Mouse (Mus musculus): ENCODE measurements at regions not wholly inside any gene's neighbourhood (a gene's known extent, or its start where the extent isn't known, plus 50 kb on each side); places are given as distances from the start of the nearest gene placed in this dataset.

- peak; percentile 9 for DNase-seq
Observed at GRCm38 (mm10) chr6:126350476-126350875, 183.8 kb upstream of the Ntf3 start.

GRCm38 (mm10) chr6:126349905-126350304 is 183.2 kb upstream of the Ntf3 start:
- no peak for DNase-seq

- no peak for DNase-seq
Observed at GRCm38 (mm10) chr6:126345221-126345620, 178.5 kb upstream of the Ntf3 start.

GRCm38 (mm10) chr6:126340098-126340610 is 173.4 kb upstream of the Ntf3 start:
- DNase-seq: no peak

- DNase-seq: no peak
Observed at GRCm38 (mm10) chr6:126337711-126338110, 171.0 kb upstream of the Ntf3 start.

GRCm38 (mm10) chr6:126334258-126334657 is 167.5 kb upstream of the Ntf3 start:
- no peak for DNase-seq

- DNase-seq: no peak
Observed at GRCm38 (mm10) chr6:126327187-126327586, 160.5 kb upstream of the Ntf3 start.

- DNase-seq: no peak
Observed at GRCm38 (mm10) chr6:126318523-126318922, 151.8 kb upstream of the Ntf3 start.

- DNase-seq: no peak
Observed at GRCm38 (mm10) chr6:126310786-126311480, 144.2 kb upstream of the Ntf3 start.

- no peak for DNase-seq
Observed at GRCm38 (mm10) chr6:126303086-126303485, 136.4 kb upstream of the Ntf3 start.

GRCm38 (mm10) chr6:126291581-126291980 is 124.9 kb upstream of the Ntf3 start:
- DNase-seq: no peak

GRCm38 (mm10) chr6:126287166-126287565 is 120.5 kb upstream of the Ntf3 start:
- no peak for DNase-seq

GRCm38 (mm10) chr6:126286201-126286600 is 119.5 kb upstream of the Ntf3 start:
- no peak for DNase-seq

- DNase-seq: no peak
Observed at GRCm38 (mm10) chr6:126284409-126284808, 117.7 kb upstream of the Ntf3 start.

- DNase-seq: no peak
Observed at GRCm38 (mm10) chr6:126280352-126280751, 113.6 kb upstream of the Ntf3 start.

GRCm38 (mm10) chr6:126245986-126246385 is 79.3 kb upstream of the Ntf3 start:
- DNase-seq: peak; percentile 31

GRCm38 (mm10) chr6:126245431-126245830 is 78.7 kb upstream of the Ntf3 start:
- DNase-seq: peak; percentile 50

GRCm38 (mm10) chr6:126242299-126242698 is 75.6 kb upstream of the Ntf3 start:
- peak; percentile 51 for DNase-seq

GRCm38 (mm10) chr6:126240256-126240655 is 73.5 kb upstream of the Ntf3 start:
- no peak for DNase-seq

Data from kidney, postnatal 14 days (tissue).